Mouse (Mus musculus): ENCODE results near the gene Relch. TPM values are rescaled to one million over a fixed set of nuclear protein-coding genes. Genes with fewer than 3 reads are reported as not detected.
"Not testable (repeated sequence)": the region's sequence is repeated elsewhere in the genome, so short reads cannot be mapped to it uniquely, and the experiment has no call there.

Relch gene
- polyA plus RNA-seq, 1 experiment from 2014 or later, result 25.4 TPM

DNA sequence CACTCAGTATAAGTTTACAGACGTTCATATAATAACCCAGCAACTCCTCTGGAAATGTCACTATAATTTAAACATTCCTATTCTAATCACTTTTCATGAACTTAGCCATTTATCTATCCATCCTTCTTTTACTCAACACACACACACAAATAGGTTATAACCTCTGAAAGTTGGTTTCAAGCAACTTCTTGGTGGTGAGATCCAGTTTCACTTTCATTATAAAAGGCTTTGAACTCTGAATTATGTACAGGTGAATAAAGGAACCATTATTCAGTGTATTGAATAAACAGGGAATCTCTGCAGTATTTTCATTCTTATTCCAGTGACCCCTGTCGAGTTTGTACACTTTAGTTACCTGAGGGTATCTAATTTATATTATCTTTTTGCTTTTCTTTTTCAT lies 45.8 kb downstream of the Relch start:
- ATAC-seq (ENCODE audit: insufficient read depth) (no peak), DNase-seq (no peak)
- H3K36me3 ChIP-seq (ENCODE audit: insufficient read depth), result peaks cover 26% of the 10 kb centered on the region
- H3K4me3 ChIP-seq (ENCODE audit: low read depth, low read length), result no peak overlapping the region
- H3K27ac ChIP-seq (ENCODE audit: low read depth), result no peak overlapping the region
- 67% methylated on average over 2 of the region's 2 CpGs for WGBS
- no peak for TF ChIP-seq CTCF (IDR thresholded peaks at IDR 0.05; ENCODE audit: low read depth)
- no peak overlapping the region for H3K9ac ChIP-seq
- no peaks in the 10 kb centered on the region for H3K27me3 ChIP-seq (ENCODE audit: insufficient read depth, low read length)
- no peaks in the 10 kb centered on the region for H3K4me1 ChIP-seq (ENCODE audit: insufficient read depth)
- no peak overlapping the region for H3K4me2 ChIP-seq
- no peaks in the 10 kb centered on the region for H3K9me3 ChIP-seq (ENCODE audit: low read depth, low read length)

DNA sequence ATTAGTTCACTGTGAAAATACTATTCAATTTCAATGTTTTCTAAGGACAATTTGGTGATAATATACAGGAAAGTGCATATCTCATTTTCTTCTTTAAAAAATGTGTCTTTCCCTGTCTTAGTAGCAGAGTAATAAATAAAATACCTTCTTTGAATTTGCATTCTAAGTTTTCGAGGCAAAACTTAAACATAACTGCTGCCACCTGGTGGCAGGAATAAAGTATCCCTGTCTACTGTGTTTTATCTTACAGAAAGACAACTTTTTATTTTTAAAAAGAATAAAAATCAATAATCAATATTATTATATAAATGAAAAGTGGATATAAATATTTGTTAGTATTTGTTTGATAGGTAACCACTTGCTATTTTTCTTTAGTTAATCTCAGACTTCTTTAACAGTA lies 47.6 kb downstream of the Relch start:
- peaks cover 23% of the 10 kb centered on the region for H3K36me3 ChIP-seq (ENCODE audit: insufficient read depth)
- H3K27me3 ChIP-seq (ENCODE audit: insufficient read depth, low read length), result no peaks in the 10 kb centered on the region
- no peaks in the 10 kb centered on the region for H3K4me1 ChIP-seq (ENCODE audit: insufficient read depth)
- H3K27ac ChIP-seq (ENCODE audit: low read depth), result no peak overlapping the region
- no peak for ATAC-seq (ENCODE audit: insufficient read depth)
- DNase-seq, result peak; percentile 80
- WGBS, result 34% methylated on average over 1 of the region's 1 CpGs
- TF ChIP-seq CTCF (IDR thresholded peaks at IDR 0.05; ENCODE audit: low read depth), result peak; percentile 52
- H3K4me3 ChIP-seq (ENCODE audit: low read depth, low read length), result no peak overlapping the region
- H3K4me2 ChIP-seq, result no peak overlapping the region
- no peaks in the 10 kb centered on the region for H3K9me3 ChIP-seq (ENCODE audit: low read depth, low read length)
- H3K9ac ChIP-seq, result no peak overlapping the region

DNA sequence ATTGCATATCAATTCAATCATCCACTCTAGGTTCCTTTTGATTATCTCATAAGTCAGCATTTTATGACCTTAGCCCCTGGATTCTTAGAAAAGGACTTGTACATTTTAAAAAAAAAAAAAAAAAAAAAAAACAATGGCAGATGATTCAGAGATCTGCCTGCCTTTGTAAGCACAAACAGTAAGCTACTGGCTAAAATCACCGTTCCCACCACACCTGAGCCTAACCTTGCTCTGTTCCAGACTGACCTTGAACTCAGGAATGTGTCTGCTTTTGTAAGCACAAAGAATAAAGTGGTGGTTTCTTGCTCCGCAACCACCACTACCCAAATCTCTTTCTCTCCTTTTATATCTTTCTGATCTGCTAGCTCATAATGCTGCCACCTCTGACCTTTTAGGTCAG lies 49.2 kb downstream of the Relch start:
- no peak for TF ChIP-seq CTCF (IDR thresholded peaks at IDR 0.05; ENCODE audit: low read depth)
- no peak overlapping the region for H3K27ac ChIP-seq (ENCODE audit: low read depth)
- peaks cover 20% of the 10 kb centered on the region for H3K36me3 ChIP-seq (ENCODE audit: insufficient read depth)
- 94% methylated on average over 2 of the region's 2 CpGs for WGBS
- ATAC-seq (ENCODE audit: insufficient read depth) (no peak), DNase-seq (no peak)
- no peak overlapping the region for H3K4me3 ChIP-seq (ENCODE audit: low read depth, low read length)
- H3K27me3 ChIP-seq (ENCODE audit: insufficient read depth, low read length), result no peaks in the 10 kb centered on the region
- H3K4me1 ChIP-seq (ENCODE audit: insufficient read depth), result no peaks in the 10 kb centered on the region
- H3K4me2 ChIP-seq, result no peak overlapping the region
- no peak overlapping the region for H3K9ac ChIP-seq
- H3K9me3 ChIP-seq (ENCODE audit: low read depth, low read length), result no peaks in the 10 kb centered on the region

DNA sequence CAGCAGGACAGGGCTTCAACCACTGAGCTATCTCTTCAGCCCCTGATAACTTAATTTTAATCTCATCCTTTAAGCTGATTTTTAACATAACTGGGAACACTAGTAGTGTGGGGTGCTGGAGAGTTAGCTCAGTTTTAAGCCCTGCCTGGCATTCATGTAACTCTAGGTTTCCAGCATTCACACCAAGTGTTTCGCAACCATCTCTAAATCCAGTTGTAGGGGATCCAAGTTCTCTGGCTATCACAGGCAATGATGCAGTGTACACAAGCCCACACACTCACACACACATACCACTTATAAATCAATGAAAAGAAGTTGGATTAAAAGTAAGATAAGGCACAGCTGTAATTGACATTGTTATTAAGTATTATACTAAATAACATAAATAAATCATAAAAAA lies 54.7 kb downstream of the Relch start:
- TF ChIP-seq CTCF (IDR thresholded peaks at IDR 0.05; ENCODE audit: low read depth), result no peak
- Histone ChIP-seq H3K4me3 (ENCODE audit: low read depth, low read length) (no peak overlapping the region), H3K27me3 (ENCODE audit: insufficient read depth, low read length) (no peaks in the 10 kb centered on the region), H3K9me3 (ENCODE audit: low read depth, low read length) (no peaks in the 10 kb centered on the region), H3K4me1 (ENCODE audit: insufficient read depth) (no peaks in the 10 kb centered on the region), H3K4me2 (no peak overlapping the region), H3K36me3 (ENCODE audit: insufficient read depth) (peaks cover 31% of the 10 kb centered on the region), H3K27ac (ENCODE audit: low read depth) (no peak overlapping the region), H3K9ac (no peak overlapping the region)
- DNase-seq, result peak; percentile 46
- ATAC-seq (ENCODE audit: insufficient read depth), result no peak
- 94% methylated on average over 1 of the region's 1 CpGs for WGBS

DNA sequence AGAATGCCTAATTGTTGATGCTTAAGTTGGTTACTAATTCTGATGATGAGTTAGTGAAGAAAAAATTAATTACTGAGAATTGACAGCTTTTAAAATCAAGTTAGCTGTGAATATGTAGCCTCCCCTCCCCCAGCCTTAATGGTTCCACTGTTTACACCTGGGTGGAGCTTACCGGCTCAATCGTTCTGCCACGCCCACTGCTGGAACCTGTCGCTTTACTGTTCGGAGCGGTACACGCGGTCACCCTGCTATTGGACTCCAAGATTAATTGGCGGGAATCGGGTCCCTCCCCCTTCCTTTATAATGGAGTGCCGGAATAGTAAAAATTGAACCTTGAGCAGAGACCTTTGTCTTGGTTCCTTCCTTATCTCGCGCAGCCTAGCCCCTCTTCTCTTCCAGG lies 65.6 kb downstream of the Relch start:
- H3K4me2 ChIP-seq; H3K27me3 ChIP-seq (ENCODE audit: insufficient read depth, low read length); H3K4me1 ChIP-seq (ENCODE audit: insufficient read depth); H3K9ac ChIP-seq; H3K4me3 ChIP-seq (ENCODE audit: low read depth, low read length); H3K27ac ChIP-seq (ENCODE audit: low read depth); DNase-seq; H3K9me3 ChIP-seq (ENCODE audit: low read depth, low read length); ATAC-seq (ENCODE audit: insufficient read depth): not testable (repeated sequence)
- 93% methylated on average over 13 of the region's 13 CpGs for WGBS
- peaks cover 32% of the 10 kb centered on the region for H3K36me3 ChIP-seq (ENCODE audit: insufficient read depth)

DNA sequence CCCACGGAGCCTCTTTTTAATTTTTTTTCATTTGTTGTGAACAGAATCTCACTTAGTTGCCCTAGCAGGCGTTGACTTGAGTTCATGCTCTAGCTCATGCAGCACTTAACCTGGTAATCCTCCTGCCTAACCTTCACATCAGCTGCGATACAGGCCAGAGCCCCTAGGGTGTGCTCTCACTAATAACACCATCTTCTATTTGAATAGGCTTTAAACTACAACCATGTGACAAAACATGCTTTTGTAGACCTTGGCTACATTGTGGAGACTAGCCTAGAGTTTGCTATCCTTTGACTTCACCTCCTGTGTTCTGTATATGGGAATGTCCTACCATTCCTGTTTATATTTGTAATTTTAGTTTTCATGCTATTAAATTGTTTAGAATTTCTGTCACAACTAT lies 71.7 kb downstream of the Relch start:
- Histone ChIP-seq H3K36me3 (ENCODE audit: insufficient read depth) (peaks cover 17% of the 10 kb centered on the region), H3K4me3 (ENCODE audit: low read depth, low read length) (no peak overlapping the region), H3K27ac (ENCODE audit: low read depth) (no peak overlapping the region), H3K9me3 (ENCODE audit: low read depth, low read length) (no peaks in the 10 kb centered on the region), H3K4me1 (ENCODE audit: insufficient read depth) (no peaks in the 10 kb centered on the region), H3K4me2 (no peak overlapping the region), H3K27me3 (ENCODE audit: insufficient read depth, low read length) (no peaks in the 10 kb centered on the region), H3K9ac (no peak overlapping the region)
- WGBS, result 78% methylated on average over 3 of the region's 3 CpGs
- TF ChIP-seq CTCF (IDR thresholded peaks at IDR 0.05; ENCODE audit: low read depth), result peak; percentile 25
- ATAC-seq (ENCODE audit: insufficient read depth) (no peak), DNase-seq (peak; percentile 15)

DNA sequence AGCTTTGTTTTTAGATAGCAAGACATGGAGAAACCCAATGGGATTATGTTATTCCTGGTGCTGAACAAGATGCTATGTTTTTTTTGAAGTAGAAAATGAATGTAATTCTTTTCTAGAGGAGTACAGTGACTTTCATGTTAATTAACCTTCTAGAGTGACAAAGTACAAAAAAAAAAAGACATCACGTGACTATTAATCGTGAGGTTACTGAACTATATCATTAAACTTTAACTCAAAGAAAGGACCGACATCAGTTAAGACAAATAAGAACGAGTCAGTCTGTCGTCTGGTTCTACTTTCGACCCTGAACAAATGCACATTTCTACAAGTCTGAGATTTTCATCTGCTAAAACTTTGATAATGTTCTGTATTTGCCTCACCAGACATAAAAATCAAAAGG lies 74.7 kb downstream of the Relch start:
- no peak for DNase-seq
- no peak for ATAC-seq (ENCODE audit: insufficient read depth)
- Histone ChIP-seq H3K36me3 (ENCODE audit: insufficient read depth) (peaks cover 26% of the 10 kb centered on the region), H3K9ac (no peak overlapping the region), H3K4me3 (ENCODE audit: low read depth, low read length) (no peak overlapping the region), H3K4me1 (ENCODE audit: insufficient read depth) (no peaks in the 10 kb centered on the region), H3K9me3 (ENCODE audit: low read depth, low read length) (no peaks in the 10 kb centered on the region), H3K27ac (ENCODE audit: low read depth) (no peak overlapping the region), H3K27me3 (ENCODE audit: insufficient read depth, low read length) (no peaks in the 10 kb centered on the region), H3K4me2 (no peak overlapping the region)
- WGBS, result 89% methylated on average over 6 of the region's 6 CpGs
- TF ChIP-seq CTCF (IDR thresholded peaks at IDR 0.05; ENCODE audit: low read depth), result no peak

DNA sequence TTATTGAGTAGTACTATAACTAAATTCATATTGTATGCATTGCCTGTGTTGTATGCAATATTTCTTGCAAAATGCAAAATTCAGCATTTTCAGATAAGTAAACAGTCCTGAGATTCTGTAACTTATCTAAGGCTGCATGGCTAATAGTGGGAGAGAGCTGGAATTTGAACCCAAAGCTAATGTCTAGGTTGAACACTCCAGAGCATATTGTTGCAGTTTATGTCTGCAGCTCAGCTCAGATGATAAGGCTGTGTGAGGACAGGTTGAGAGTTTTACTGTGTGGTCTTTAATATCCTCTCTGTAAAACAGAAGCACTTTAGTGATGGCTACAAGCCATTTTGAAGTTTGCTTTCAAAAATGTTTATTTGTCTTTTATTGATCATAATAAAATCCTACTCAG lies 75.8 kb downstream of the Relch start:
- no peak overlapping the region for H3K4me2 ChIP-seq
- DNase-seq (no peak), ATAC-seq (ENCODE audit: insufficient read depth) (no peak)
- no peaks in the 10 kb centered on the region for H3K27me3 ChIP-seq (ENCODE audit: insufficient read depth, low read length)
- no peak overlapping the region for H3K27ac ChIP-seq (ENCODE audit: low read depth)
- H3K4me3 ChIP-seq (ENCODE audit: low read depth, low read length), result no peak overlapping the region
- no peak for TF ChIP-seq CTCF (IDR thresholded peaks at IDR 0.05; ENCODE audit: low read depth)
- H3K9me3 ChIP-seq (ENCODE audit: low read depth, low read length), result no peaks in the 10 kb centered on the region
- no peak overlapping the region for H3K9ac ChIP-seq
- H3K4me1 ChIP-seq (ENCODE audit: insufficient read depth), result no peaks in the 10 kb centered on the region
- peaks cover 32% of the 10 kb centered on the region for H3K36me3 ChIP-seq (ENCODE audit: insufficient read depth)
